Mouse (Mus musculus) cerebellum, adult 8-10 months (tissue): ENCODE results near the gene Tenm3.

ENCODE experiments used
- DNase-seq: peaks from one replicate; pipeline ENCODE4 v3.0.0; 2022

Gene Tenm3

DNA sequence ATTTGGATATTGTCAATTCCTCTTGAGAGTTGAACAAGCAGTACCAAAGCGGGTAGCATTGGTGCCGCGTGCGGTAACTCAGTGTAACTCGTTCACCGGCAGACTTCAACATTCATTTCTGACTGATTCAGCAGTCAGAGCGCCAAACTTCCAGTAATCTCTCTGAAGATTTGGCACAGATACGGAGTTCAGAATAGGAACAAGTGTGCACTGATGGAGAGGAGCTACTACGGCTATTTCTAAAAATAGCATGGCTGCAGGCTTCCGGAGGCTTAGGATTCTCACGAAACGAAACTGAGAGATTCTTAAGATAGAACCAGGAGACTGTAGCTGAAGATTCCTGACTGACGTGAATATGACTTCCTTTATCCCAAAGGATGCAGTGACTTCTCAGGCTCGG lies 332.6 kb downstream of the Tenm3 start:
- DNase-seq: no peak

GRCm38 (mm10) chr8:48508641-48509599 lies 334.8 kb downstream of the Tenm3 start:
- no peak for DNase-seq

GRCm38 (mm10) chr8:48507719-48508501 lies 335.8 kb downstream of the Tenm3 start:
- DNase-seq: no peak

DNA sequence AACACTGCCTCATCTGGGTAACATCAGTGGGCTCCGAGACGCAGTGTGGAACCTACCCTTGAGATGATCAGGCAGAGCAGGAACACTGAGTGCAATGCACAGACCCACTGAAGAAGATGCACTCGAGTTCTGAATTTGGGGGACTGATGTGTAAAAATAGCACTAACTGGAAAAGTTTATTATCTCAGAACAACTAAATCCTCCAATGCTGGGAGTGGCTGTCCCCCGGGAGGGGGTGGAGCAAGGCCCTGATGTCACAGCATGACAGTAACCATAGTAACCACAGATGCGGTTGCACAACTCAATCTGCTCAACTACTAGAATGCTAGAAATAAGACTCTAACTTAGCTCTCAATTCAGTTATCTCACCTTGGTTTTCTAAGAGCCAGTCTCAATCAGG lies 351.3 kb downstream of the Tenm3 start:
- DNase-seq: no peak

- no peak for DNase-seq
Observed at GRCm38 (mm10) chr8:48490635-48491165, 353.1 kb downstream of the Tenm3 start.

DNA sequence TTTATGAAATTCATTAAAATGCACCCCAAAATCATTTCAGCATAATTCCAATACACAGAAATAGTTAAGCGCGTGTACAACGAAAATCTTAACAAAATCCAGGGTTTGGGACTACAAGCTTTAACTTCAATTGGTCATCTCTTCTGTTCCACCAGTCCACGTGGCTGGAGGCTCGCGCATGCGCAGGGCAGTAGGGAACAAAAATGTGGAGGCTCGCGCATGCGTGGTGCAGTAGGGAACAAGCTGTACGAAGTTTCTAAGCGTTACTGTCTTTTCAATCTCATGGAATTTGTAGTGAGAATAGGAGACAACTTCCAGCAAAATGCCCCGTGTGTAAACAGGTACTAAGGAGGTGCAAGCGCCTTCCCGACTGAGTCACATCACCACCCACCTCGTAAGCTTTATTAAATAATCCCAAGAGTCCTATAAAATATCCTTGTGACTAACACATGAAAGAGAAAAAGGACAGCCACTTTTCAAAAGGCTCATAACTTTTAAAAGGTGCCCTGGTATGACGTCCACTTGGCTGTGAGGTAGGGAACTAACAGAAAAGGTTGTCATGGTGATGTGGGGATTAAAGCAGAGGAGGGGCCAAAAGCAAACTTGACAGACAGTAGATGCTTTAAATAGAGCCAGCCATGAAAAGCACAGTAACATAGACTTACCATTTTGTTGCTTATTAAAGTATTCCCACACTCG lies 353.7 kb downstream of the Tenm3 start:
- DNase-seq: no peak

- no peak for DNase-seq
Observed at GRCm38 (mm10) chr8:48489417-48489816, 354.3 kb downstream of the Tenm3 start.

DNA sequence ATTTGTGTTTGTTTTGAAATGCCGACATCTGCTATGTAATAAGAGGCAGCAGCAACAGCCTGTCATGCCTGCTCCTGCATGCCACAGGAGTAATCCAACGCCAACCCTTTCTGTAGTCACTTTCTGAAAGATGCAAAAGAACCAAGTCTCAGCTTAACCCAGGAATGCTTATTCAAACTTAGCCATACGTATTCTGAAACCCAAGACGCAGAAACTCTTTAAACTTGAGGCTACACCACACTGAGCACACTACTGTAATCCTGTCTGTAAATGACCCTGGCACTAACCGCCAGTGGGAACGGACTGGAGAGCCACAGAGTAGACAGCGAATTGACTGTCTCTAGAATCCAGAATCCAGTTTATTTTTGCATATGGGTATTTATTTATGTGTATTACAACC lies 354.9 kb downstream of the Tenm3 start:
- no peak for DNase-seq

DNA sequence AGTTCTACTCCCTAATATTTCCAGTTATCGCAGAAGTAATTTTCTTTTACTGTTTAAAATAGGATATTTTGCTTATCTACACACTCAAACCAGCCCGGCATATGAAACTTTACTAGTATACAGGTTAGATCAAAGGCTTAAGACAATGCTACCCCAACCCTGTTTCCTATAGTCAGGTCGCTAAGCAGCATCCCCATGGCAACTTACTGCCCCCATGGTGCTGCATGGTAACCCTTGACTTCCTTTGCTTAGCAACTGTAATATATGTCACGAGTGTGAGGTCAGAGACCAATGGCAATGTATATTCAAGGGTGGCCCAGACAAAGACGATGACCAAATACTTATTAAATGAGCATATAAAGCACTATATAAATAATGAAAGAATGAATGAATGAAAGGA lies 359.6 kb downstream of the Tenm3 start:
- DNase-seq: no peak

GRCm38 (mm10) chr8:48481709-48482671 lies 361.8 kb downstream of the Tenm3 start:
- DNase-seq: no peak

GRCm38 (mm10) chr8:48477371-48477935 lies 366.3 kb downstream of the Tenm3 start:
- no peak for DNase-seq

DNA sequence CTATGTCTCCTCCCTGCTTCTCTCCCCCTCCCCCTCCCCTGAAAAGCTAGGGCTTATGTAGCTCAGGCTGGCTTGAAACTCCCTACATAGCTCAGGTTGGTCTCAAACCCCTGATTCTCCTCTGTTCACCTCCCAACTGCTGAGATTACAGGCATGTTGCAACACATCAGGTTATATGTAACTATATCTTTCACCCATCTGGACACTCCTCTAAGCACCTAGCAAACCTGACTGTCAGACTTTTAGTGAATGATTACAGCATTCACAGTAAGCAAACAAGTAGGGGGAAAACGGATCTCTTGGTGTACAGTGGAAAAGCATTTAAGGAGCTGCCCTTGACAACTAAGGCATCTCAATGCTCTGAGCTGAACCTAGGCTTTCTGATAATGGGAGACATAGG lies 366.9 kb downstream of the Tenm3 start:
- DNase-seq: no peak

DNA sequence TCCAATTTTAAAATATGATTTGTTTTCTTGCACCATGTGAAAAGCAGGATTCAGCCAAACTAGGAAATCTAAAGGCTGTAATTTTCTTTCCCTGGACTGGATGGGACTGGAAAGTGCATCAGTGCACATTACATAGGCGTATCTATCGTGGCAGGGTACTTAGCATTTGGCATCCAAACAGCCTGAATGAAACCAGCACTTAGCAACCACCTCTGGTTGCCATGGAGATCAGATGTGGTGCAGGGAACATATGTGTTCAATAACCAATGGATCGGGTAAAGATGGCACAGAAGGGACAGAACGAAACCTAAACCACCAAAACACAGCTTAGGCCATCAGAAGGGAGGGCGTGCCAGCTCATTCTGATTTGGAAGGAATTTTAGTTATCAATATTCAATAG lies 376.1 kb downstream of the Tenm3 start:
- no peak for DNase-seq

GRCm38 (mm10) chr8:48458373-48458772 lies 385.4 kb downstream of the Tenm3 start:
- no peak for DNase-seq

- DNase-seq: no peak
Observed at GRCm38 (mm10) chr8:48456328-48457124, 387.2 kb downstream of the Tenm3 start.

- DNase-seq: no peak
Observed at GRCm38 (mm10) chr8:48451247-48451635, 392.5 kb downstream of the Tenm3 start.

GRCm38 (mm10) chr8:48450397-48451246 lies 393.1 kb downstream of the Tenm3 start:
- no peak for DNase-seq

- DNase-seq: no peak
Observed at GRCm38 (mm10) chr8:48449625-48450024, 394.1 kb downstream of the Tenm3 start.

GRCm38 (mm10) chr8:48445690-48446089 lies 398.1 kb downstream of the Tenm3 start:
- DNase-seq: no peak

DNA sequence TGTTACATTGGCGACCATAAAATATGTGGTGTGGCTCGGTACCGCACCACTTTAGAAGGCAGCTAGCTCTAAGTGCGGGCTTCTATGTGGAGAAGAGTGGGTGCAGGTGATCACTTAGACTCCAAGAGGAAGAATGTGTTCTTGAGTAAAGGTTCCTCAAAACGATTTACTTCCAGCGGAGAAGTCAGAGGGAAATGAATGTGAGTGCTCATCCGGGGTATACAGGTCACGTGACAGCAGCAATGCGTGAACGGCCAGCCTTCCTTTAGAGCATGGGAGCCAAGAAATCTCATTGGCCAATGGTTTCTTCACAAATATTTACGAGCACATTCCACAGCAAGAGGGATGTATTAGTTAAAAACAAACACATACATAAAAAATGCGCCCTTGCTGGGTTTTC lies 404.3 kb downstream of the Tenm3 start:
- no peak for DNase-seq
